Mouse (Mus musculus) liver, embryonic 11.5 days (tissue): ENCODE data around the gene Tmem198. TPM values are rescaled to one million over a fixed set of nuclear protein-coding genes. Genes with fewer than 3 reads are reported as not detected.

ENCODE experiments used
- ATAC-seq: fragments of 200-750 bp; cut with Nextera tagmentation; replicated peaks from 2 replicates; pipeline ENCODE4 v1.8.0; 2017; ENCODE audit warnings: moderate number of reproducible peaks, mild to moderate bottlenecking, moderate TSS enrichment, moderate library complexity; ENCODE audit not compliant: low FRiP score
- DNase-seq: peaks from one replicate; pipeline ENCODE4 v3.0.0-alpha.2; 2017; ENCODE audit warnings: low spot score
- H3K27ac ChIP-seq: fragments of 300-500 bp; sonication (generic); 2 replicates; pipeline ENCODE4 v1.5.1; 2014; ENCODE audit warnings: mild to moderate bottlenecking, low read depth, low read length, control low read depth
- H3K27me3 ChIP-seq: fragments of 300-500 bp; sonication (generic); replicated peaks from 2 replicates; pipeline ENCODE4 v1.6.1; 2014; ENCODE audit warnings: low read length, mixed read lengths; ENCODE audit not compliant: control insufficient read depth, insufficient read depth
- H3K36me3 ChIP-seq: fragments of 300-500 bp; sonication (generic); 2 replicates; pipeline ENCODE4 v1.6.1; 2014; ENCODE audit warnings: mild to moderate bottlenecking, low read length, moderate library complexity, mixed read lengths; ENCODE audit not compliant: control insufficient read depth, insufficient read depth
- H3K4me1 ChIP-seq: fragments of 300-500 bp; sonication (generic); replicated peaks from 2 replicates; pipeline ENCODE4 v1.6.1; 2014; ENCODE audit warnings: low read length, mixed read lengths; ENCODE audit not compliant: control insufficient read depth, insufficient read depth
- H3K4me2 ChIP-seq: fragments of 300-500 bp; sonication (generic); 2 replicates; pipeline ENCODE4 v1.6.1; 2014; ENCODE audit warnings: mild to moderate bottlenecking, control low read depth, moderate library complexity
- H3K4me3 ChIP-seq: fragments of 300-500 bp; sonication (generic); 2 replicates; pipeline ENCODE4 v1.5.1; 2014; ENCODE audit warnings: low read depth, low read length, control low read depth
- H3K9ac ChIP-seq: fragments of 300-500 bp; sonication (generic); 2 replicates; pipeline ENCODE4 v1.6.1; 2014; ENCODE audit warnings: low read depth, low read length, control low read depth
- H3K9me3 ChIP-seq: fragments of 300-500 bp; sonication (generic); 2 replicates; pipeline ENCODE4 v1.6.1; 2016; ENCODE audit warnings: low read length, inconsistent platforms, mixed read lengths; ENCODE audit not compliant: control insufficient read depth
- WGBS: fragments of 180-500 bp; shearing (Covaris S2); extraction: QIAGEN DNeasy Blood & Tissue Kit; methylation state at CpG from one replicate; pipeline ENCODE4 v1.1.7; 2014; 5-methylcytosine and 5-hydroxymethylcytosine counted together
- polyA plus RNA-seq: library from polyadenylated mRNA; unstranded; fragments of >200 nt; fragmentation: Nextera tagmentation; extraction: Ambion mirVana; gene quantifications from 2 replicates; pipeline ENCODE4 v1.2.1, GENCODE M21; 2014

Tmem198 gene
- polyA plus RNA-seq, 1 experiment from 2014 or later, result 0.15 TPM

GRCm38 (mm10) chr1:75490785-75491551 lies 11.6 kb downstream of the Tmem198 start:
- no peak overlapping the region for H3K4me2 ChIP-seq
- no peak overlapping the region for H3K4me3 ChIP-seq
- DNase-seq (no peak), ATAC-seq (no peak)
- peaks cover 56% of the 10 kb centered on the region for H3K27me3 ChIP-seq
- no peaks in the 10 kb centered on the region for H3K9me3 ChIP-seq
- no peak overlapping the region for H3K9ac ChIP-seq
- 76% methylated on average over 34 of the region's 34 CpGs for WGBS
- H3K4me1 ChIP-seq, result no peaks in the 10 kb centered on the region; the same call in 1 of the 2 replicates
- no peak overlapping the region for H3K27ac ChIP-seq
- peaks cover 13% of the 10 kb centered on the region for H3K36me3 ChIP-seq

DNA sequence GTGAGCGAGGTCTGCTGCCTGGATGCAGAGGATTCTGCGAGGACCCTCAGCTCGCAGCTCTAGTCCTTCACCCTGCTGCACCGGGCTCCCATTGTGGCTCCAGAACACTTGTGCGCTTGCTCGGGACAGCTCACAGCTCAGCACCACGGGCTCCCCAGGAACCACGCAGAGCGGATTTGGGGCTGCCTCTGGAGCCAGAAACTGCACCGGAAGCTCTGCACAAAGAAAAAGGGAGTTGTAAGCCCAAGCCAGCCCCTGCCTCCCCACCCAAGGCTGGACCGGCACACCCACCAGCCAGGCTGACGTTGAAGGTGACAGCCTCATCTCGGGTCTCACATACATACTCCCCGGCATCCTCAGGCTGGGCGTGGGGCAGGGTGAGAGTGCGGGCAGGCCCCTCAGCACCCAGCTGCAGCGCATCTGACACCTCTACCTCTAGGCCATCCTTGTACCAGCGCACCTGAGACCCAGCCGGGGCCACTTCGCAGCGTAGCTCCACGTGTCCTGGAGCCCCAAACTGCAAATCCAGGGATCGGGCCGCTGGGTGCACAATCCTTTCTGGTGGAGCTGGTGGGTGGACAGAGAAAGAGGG lies 13.3 kb downstream of the Tmem198 start:
- no peak for DNase-seq
- Histone ChIP-seq H3K36me3 (peaks cover 16% of the 10 kb centered on the region), H3K27me3 (peaks cover 39% of the 10 kb centered on the region), H3K4me1 (no peaks in the 10 kb centered on the region), H3K4me2 (no peak overlapping the region), H3K9ac (no peak overlapping the region), H3K27ac (no peak overlapping the region), H3K9me3 (no peaks in the 10 kb centered on the region), H3K4me3 (no peak overlapping the region)
- ATAC-seq, result no peak
- 46% methylated on average over 24 of the region's 24 CpGs for WGBS

GRCm38 (mm10) chr1:75494878-75495548 lies 15.7 kb downstream of the Tmem198 start:
- Histone ChIP-seq H3K9me3 (no peaks in the 10 kb centered on the region), H3K27me3 (peaks cover 18% of the 10 kb centered on the region), H3K4me2 (no peak overlapping the region), H3K36me3 (peaks cover 13% of the 10 kb centered on the region), H3K27ac (no peak overlapping the region), H3K4me3 (no peak overlapping the region), H3K9ac (no peak overlapping the region), H3K4me1 (no peaks in the 10 kb centered on the region)
- WGBS, result 66% methylated on average over 12 of the region's 12 CpGs
- DNase-seq (peak; percentile 50), ATAC-seq (no peak)

GRCm38 (mm10) chr1:75498897-75499296 lies 19.6 kb downstream of the Tmem198 start:
- ATAC-seq, result no peak
- H3K27ac ChIP-seq, result no peak overlapping the region
- peaks cover 2% of the 10 kb centered on the region; the same call in 1 of the 2 replicates for H3K4me1 ChIP-seq
- no peak overlapping the region for H3K4me2 ChIP-seq
- no peak overlapping the region for H3K9ac ChIP-seq
- WGBS, result 81% methylated on average over 4 of the region's 4 CpGs
- peaks cover 4% of the 10 kb centered on the region for H3K27me3 ChIP-seq
- no peak overlapping the region for H3K4me3 ChIP-seq
- DNase-seq, result no peak
- H3K9me3 ChIP-seq, result no peaks in the 10 kb centered on the region
- H3K36me3 ChIP-seq, result peaks cover 10% of the 10 kb centered on the region; the same call in 1 of the 2 replicates

- Histone ChIP-seq H3K27ac (no peak overlapping the region), H3K4me2 (no peak overlapping the region), H3K9me3 (no peaks in the 10 kb centered on the region), H3K27me3 (peaks cover 8% of the 10 kb centered on the region), H3K36me3 (peaks cover 10% of the 10 kb centered on the region; the same call in 1 of the 2 replicates), H3K4me3 (no peak overlapping the region), H3K4me1 (peaks cover 2% of the 10 kb centered on the region; the same call in 1 of the 2 replicates), H3K9ac (no peak overlapping the region)
- no peak for DNase-seq
- WGBS, result 78% methylated on average over 7 of the region's 7 CpGs
- no peak for ATAC-seq
Measured at GRCm38 (mm10) chr1:75499441-75499840, 20.1 kb downstream of the Tmem198 start.

GRCm38 (mm10) chr1:75501905-75502304 lies 22.6 kb downstream of the Tmem198 start:
- Histone ChIP-seq H3K9me3 (no peaks in the 10 kb centered on the region), H3K27me3 (peaks cover 33% of the 10 kb centered on the region), H3K4me3 (no peak overlapping the region), H3K9ac (no peak overlapping the region), H3K4me2 (no peak overlapping the region), H3K27ac (no peak overlapping the region), H3K4me1 (peaks cover 10% of the 10 kb centered on the region), H3K36me3 (peaks cover 6% of the 10 kb centered on the region; the same call in 1 of the 2 replicates)
- ATAC-seq (no peak), DNase-seq (no peak)
- 87% methylated on average over 9 of the region's 9 CpGs for WGBS

DNA sequence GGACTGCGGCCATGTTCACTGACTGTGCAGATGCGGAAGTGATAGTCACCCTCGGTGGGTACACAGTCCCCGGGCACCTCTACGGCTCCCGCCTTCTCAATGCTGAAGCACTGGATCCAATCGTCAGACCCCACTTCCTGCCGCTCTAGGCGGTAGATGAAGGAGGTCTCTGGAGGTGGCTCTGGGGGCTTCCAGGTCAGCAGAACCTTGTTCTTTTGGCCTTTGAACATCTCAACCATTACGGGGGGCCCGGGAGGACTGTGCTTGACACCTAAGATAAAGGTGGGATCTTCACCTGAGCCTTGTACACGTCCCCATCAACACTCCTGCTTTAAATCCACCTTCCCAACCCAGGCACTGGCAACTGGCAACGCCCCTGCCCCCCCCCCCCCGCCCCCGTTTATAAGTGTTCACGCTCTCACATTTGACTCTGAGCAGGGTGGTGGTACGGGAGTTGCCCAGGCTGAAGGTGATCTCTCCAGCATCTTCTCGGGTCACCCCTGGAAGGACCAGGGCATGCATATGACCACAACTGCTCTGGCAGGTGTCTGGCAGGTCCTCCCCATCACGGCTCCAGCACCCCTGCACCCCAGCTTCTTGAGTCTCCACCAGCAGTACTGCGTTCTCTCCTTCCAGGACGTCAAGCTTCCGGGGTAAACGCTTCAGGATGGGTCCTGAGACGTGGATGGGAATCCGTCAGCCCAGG lies 23.8 kb downstream of the Tmem198 start:
- Histone ChIP-seq H3K9me3 (no peaks in the 10 kb centered on the region), H3K4me3 (no peak overlapping the region), H3K4me2 (peak overlapping the region; percentile 68; the same call in 1 of the 2 replicates), H3K27me3 (peaks cover 44% of the 10 kb centered on the region), H3K9ac (no peak overlapping the region), H3K36me3 (peaks cover 6% of the 10 kb centered on the region; the same call in 1 of the 2 replicates), H3K4me1 (peaks cover 15% of the 10 kb centered on the region), H3K27ac (no peak overlapping the region)
- WGBS, result 76% methylated on average over 24 of the region's 25 CpGs
- no peak for ATAC-seq
- DNase-seq, result no peak

DNA sequence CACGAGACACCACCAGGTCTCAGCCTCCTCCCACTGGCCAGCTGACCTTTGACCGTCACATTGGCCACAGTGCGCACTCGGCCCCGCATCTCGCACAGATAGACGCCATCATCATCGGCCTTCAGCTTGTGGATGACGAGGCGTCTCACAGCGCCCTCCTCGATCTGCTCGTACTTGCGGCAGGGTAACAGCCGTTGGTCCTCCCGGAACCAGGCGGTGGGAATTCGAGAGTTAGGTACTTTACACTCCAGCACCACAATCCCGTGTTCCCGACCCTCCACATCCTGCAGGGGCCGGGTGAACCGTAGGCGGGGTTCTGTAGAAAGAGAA lies 24.3 kb downstream of the Tmem198 start:
- peaks cover 6% of the 10 kb centered on the region; the same call in 1 of the 2 replicates for H3K36me3 ChIP-seq
- no peak for DNase-seq
- H3K27ac ChIP-seq, result no peak overlapping the region
- ATAC-seq, result no peak
- WGBS, result 61% methylated on average over 23 of the region's 23 CpGs
- no peak overlapping the region for H3K4me3 ChIP-seq
- H3K4me2 ChIP-seq, result peak overlapping the region; percentile 68; the same call in 1 of the 2 replicates
- H3K27me3 ChIP-seq, result peaks cover 46% of the 10 kb centered on the region
- H3K4me1 ChIP-seq, result peaks cover 15% of the 10 kb centered on the region
- no peak overlapping the region for H3K9ac ChIP-seq
- H3K9me3 ChIP-seq, result no peaks in the 10 kb centered on the region
